Mouse (Mus musculus) cerebellum, adult 2 months (tissue): Measurements from ENCODE around the gene Amn.

ENCODE experiments used
- CTCF ChIP-seq: fragments of 200-500 bp; IDR thresholded peaks from 2 replicates; pipeline ENCODE4 v1.5.1; 2011; ENCODE audit warnings: low read depth, mild to moderate bottlenecking, control low read depth, low read length, moderate library complexity, borderline replicate concordance; ENCODE audit not compliant: insufficient read depth
- POLR2A ChIP-seq: fragments of 200-500 bp; IDR thresholded peaks from 2 replicates; pipeline ENCODE4 v1.6.1; 2011; ENCODE audit warnings: low read length, control low read depth, borderline replicate concordance; ENCODE audit not compliant: insufficient read depth

DNA sequence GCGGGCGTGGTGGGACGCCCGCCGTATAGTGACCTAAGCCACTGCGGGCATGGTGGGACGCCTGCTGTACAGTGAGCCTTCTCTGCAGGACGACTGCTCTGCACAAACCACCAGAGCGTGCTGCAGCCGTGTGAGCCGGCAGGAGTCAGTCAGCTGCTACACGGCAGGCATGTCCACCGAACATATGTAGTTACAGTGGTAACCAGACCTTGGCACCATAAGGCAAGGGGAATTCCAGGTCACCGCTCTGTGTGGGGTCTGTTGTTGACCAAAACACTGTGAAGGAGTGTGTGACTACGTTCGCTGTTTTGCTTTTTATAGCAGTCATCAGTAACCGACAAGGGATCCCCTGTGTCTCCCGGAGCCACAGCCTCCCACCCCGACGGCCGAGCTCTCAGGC lies 53.6 kb downstream of the Amn start:
- TF ChIP-seq POLR2A (no peak), CTCF (peak; percentile 19; the same call in 1 of the 2 replicates)
